Mouse (Mus musculus): ENCODE measurements around the gene Syndig1.

DNA sequence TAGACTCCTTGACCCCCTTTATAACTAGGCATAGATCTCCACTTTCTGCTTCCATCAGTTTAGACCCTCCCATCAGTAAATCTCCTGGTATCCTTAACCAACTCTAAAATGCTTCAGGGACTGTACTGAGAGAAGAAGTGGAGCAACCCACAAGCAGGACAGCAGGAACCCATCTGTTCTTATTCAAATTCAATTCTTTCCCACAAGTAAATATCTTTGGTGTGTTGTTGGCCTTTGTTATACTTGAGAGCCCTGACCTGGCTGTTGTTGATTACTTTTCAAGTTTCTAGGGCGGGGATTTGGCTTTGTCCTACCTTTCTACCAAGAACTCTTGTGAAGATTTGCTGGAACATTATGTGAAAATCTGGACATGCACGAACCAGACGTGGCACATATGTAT, 77.7 kb downstream of the Syndig1 start:
- TF ChIP-seq POLR2A (IDR thresholded peaks at IDR 0.05; ENCODE audit: insufficient read depth, low read depth, low read length) (no peak), CTCF (IDR thresholded peaks at IDR 0.05) (no peak), EP300 (IDR thresholded peaks at IDR 0.05; ENCODE audit: insufficient read depth, low read depth, low read length) (no peak)

All from heart, adult 2 months (tissue).